Mouse (Mus musculus): ENCODE data around the gene Ptgds. TPM values are rescaled to one million over a fixed set of nuclear protein-coding genes. Genes with fewer than 3 reads are reported as not detected.

The Ptgds gene
- total RNA-seq (2023), result not detected

GRCm38 (mm10) chr2:25469969-25470368 lies at the start of gene Ptgds:
Gene Ptgds, minus strand, starts transcription at chr2:25470046.

GRCm38 (mm10) chr2:25501593-25502486 lies 32.0 kb upstream of the Ptgds start, which contains the start of gene C8g:
Gene C8g, minus strand, starts transcription at chr2:25501719.

GRCm38 (mm10) chr2:25500576-25501405 lies 30.9 kb upstream of the Ptgds start, which contains the start of gene Fbxw5:
Gene Fbxw5, plus strand, starts transcription at chr2:25500750.

DNA sequence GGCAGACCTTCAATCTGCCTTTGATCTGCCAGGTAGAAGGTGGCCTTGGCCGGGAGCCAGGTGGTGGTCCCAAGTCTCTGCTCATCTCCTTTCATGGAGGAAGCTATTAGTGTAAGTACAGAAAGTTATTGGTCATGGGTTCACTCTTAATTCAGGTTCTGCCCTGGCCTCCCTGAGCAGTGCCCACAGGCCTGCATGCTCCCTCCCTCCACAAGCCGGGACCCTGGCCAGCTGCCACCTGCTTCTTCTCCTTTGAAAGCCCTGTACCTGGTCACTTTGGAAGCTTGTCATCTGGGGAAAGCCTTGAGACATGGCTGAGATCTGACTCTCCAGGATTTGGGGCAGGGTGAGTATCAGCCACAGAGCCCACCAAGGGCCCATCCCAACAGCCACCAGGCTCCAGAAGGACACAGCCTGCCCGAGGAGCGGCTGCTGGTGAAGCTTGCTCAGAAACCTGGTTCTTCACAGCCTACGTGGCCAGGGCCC lies 23.7 kb upstream of the Ptgds start, which contains the start of gene Lcn12:
Gene Lcn12, minus strand, starts transcription at position 436 of the 486 bp plus-strand sequence.

DNA sequence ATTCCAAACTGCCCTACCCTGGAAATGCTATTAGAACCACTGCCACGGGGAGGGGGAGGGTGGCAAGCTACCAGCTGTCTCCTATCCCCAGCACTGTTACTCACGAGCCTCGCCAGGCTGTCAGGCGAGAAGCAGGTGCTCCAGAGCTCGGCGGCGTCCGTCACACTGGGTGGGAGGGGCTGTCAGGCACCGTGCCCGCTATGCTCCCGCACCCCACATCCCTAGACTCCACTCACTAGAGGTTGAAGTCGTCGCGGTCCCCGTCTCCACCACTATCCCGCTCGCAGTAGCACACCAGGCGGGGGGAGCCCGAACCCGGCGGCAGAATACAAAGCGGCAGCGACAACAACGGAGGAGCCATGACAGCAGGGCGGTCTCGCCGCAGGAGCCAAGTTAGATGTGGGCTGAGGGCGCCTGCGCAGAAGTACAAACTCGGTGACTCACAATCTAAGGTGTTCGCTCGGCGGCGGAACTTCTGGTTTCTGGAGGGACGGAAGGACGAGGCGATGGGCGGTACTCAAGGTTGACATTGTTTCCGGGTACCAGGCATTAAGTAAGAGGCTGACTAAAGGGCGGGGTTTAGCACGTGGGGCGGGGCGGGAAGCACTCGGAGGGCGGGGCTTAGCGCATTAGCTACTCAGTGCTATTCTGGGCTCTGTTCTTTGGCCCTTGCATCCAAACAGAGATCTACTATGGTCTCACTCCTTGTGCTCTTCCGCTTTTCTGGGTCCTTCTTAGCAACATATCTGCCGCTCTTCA lies 9.1 kb downstream of the Ptgds start, which contains the start of gene Paxx:
Gene Paxx, minus strand, starts transcription at position 544 of the 759 bp plus-strand sequence.

GRCm38 (mm10) chr2:25456205-25456953 lies 13.5 kb downstream of the Ptgds start, which contains the start of gene Clic3:
Gene Clic3, plus strand, starts transcription at chr2:25456838.

DNA sequence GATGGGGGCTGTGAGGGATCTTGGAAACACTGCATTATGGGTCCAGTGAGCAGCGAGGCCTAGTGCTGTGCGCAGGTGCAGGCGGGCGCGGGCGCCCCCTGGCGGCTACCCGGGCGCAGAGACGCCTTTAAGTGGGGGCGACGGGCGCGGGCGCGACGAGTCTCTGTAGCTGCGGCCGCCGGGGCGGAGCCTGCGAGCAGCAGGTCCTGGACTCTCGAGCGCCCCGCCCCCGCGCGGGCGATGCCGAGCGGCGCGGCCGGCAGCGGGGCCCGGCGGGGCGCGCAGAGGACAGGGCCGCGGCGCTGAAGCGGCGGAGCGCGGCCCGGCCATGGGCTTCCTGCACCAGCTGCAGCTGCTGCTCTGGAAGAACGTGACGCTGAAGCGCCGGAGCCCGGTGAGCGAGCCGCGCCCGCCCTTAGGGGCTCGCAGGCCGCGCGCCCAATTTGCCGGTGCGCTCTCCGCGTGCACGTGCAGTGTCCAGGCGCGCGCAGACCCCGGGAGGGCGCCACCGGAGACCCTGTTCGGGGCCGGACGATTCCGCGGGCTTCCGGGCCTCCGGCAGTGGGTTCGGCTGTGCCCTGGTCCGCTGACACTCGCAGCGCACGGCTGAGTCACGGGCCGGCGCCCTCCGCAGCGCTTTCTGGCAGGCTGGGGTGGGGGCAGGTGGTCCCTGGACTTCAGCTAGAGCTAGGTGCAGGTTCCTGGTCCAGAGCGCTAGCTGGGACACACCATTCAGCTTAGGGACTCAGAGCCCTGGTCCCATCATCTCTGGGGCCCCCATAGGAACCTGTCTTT lies 41.2 kb downstream of the Ptgds start, which contains the start of gene Abca2:
Gene Abca2, plus strand, starts transcription at position 262 of the 795 bp plus-strand sequence.

DNA sequence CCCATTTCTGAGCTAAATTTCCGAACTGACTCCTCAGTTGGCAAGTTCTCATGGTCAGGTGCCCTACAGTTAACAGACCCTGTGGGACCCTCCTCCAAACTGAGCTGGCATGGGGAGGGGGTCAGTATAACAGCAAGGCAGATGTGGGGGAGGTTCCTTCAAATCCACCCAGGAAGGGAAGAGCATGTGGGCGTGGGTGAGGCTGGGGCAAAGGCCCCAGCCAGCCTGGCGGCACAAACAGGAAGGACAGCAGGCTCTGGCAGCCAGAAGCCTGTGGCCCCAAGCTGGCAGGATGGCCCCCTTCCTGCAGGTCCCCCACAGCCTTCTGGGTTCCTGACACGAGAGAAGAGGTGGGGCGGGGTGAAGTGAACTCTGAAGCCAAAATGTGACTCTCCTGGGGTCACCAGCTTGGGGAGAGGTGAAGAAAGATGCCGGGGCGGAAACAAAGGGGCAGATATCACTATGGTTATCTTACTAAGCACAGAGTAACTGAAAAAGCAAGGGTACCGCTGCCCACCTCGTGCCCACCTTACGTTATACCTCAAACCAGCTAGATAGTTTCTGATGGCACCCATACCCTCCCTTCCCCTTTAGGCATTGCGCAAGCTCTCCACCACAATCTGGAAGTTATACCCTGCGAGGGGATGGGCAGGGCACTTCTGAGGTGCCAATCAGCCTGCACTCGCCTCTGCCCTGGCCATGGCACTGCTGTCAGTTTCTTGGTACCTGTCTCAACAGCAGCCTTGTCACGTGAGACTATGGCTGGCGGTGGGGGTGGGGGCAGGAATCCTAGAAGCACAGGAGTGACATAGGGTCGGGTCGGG lies 47.0 kb downstream of the Ptgds start, which contains the start of gene Fut7:
Gene Fut7, plus strand, starts transcription at position 681 of the 824 bp plus-strand sequence.

Other genes with a start within 250 kb of the Ptgds start
- 100 to 1,000 TPM; 295 to 367 TPM for gene Tubb4b, start 245.3 kb downstream of the Ptgds start, total RNA-seq (2023)
- not detected for gene Slc34a3, start 235.7 kb downstream of the Ptgds start, total RNA-seq (2023)
- not detected for gene Rnf224, start 233.3 kb downstream of the Ptgds start, total RNA-seq (2023)
- gene Rnf208, start 227.8 kb downstream of the Ptgds start, total RNA-seq (2023), result under 1 TPM in 1 of 2 experiments, not detected in 1; 0.55 TPM
- not detected for gene Cysrt1, start 227.6 kb downstream of the Ptgds start, total RNA-seq (2023)
- gene AL732309.1, start 223.2 kb downstream of the Ptgds start, total RNA-seq (2023), result 1 to 10 TPM; 1.2 to 3.4 TPM
- gene Tmem203, start 214.6 kb downstream of the Ptgds start, total RNA-seq (2023), result 10 to 100 TPM; 16.7 to 17.8 TPM
- gene Tprn, start 207.4 kb downstream of the Ptgds start, total RNA-seq (2023), result 10 to 100 TPM in 1 of 2 experiments, 1 to 10 TPM in 1; 9.3 to 13.0 TPM
- 10 to 100 TPM; 65.3 to 70.3 TPM for gene Ssna1, start 197.6 kb downstream of the Ptgds start, total RNA-seq (2023)
- gene Anapc2, start 197.6 kb downstream of the Ptgds start, total RNA-seq (2023), result 10 to 100 TPM; 67.8 to 79.9 TPM
- not detected for gene Tmem210, start 181.9 kb downstream of the Ptgds start, total RNA-seq (2023)
- gene Lrrc26, start 180.1 kb downstream of the Ptgds start, total RNA-seq (2023), result not detected
- gene Grin1, start 150.9 kb downstream of the Ptgds start, total RNA-seq (2023), result not detected
- 10 to 100 TPM; 35.1 to 42.7 TPM for gene Man1b1, start 137.7 kb downstream of the Ptgds start, total RNA-seq (2023)
- gene Dpp7, start 113.7 kb downstream of the Ptgds start, total RNA-seq (2023), result 10 to 100 TPM; 13.4 to 14.6 TPM
- 10 to 100 TPM; 24.1 to 29.2 TPM for gene Uap1l1, start 104.4 kb downstream of the Ptgds start, total RNA-seq (2023)
- 10 to 100 TPM in 1 of 2 experiments, 1 to 10 TPM in 1; 9.8 to 12.2 TPM for gene Sapcd2, start 97.7 kb downstream of the Ptgds start, total RNA-seq (2023)
- not detected for gene Entpd2, start 74.2 kb downstream of the Ptgds start, total RNA-seq (2023)
- 1 to 10 TPM in 1 of 2 experiments, not detected in 1; 1.0 TPM for gene Npdc1, start 70.7 kb downstream of the Ptgds start, total RNA-seq (2023)
- gene Fut7, start 46.8 kb downstream of the Ptgds start, total RNA-seq (2023), result 10 to 100 TPM; 20.7 to 24.1 TPM
- 10 to 100 TPM; 21.7 to 22.3 TPM for gene Abca2, start 41.3 kb downstream of the Ptgds start, total RNA-seq (2023)
- gene Clic3, start 13.2 kb downstream of the Ptgds start, total RNA-seq (2023), result not detected
- gene Paxx, start 9.0 kb downstream of the Ptgds start, total RNA-seq (2023), result 10 to 100 TPM; 47.2 to 49.2 TPM
- not detected for gene Lcn12, start 23.9 kb upstream of the Ptgds start, total RNA-seq (2023)
- 10 to 100 TPM; 25.2 to 34.4 TPM for gene Fbxw5, start 30.7 kb upstream of the Ptgds start, total RNA-seq (2023)
- under 1 TPM in 1 of 2 experiments, not detected in 1; 0.95 TPM for gene C8g, start 31.7 kb upstream of the Ptgds start, total RNA-seq (2023)
- gene Traf2, start 76.9 kb upstream of the Ptgds start, total RNA-seq (2023), result 10 to 100 TPM; 21.7 to 24.5 TPM
- 100 to 1,000 TPM in 1 of 2 experiments, 10 to 100 TPM in 1; 97.5 to 101 TPM for gene Edf1, start 87.8 kb upstream of the Ptgds start, total RNA-seq (2023)
- gene Mamdc4, start 104.8 kb upstream of the Ptgds start, total RNA-seq (2023), result under 1 TPM; 0.51 to 0.99 TPM
- gene Phpt1, start 105.2 kb upstream of the Ptgds start, total RNA-seq (2023), result 1 to 10 TPM; 8.1 to 8.8 TPM
- not detected for gene Ajm1, start 111.7 kb upstream of the Ptgds start, total RNA-seq (2023)
- 10 to 100 TPM; 34.0 to 41.8 TPM for gene Rabl6, start 138.5 kb upstream of the Ptgds start, total RNA-seq (2023)
- not detected for gene Ccdc183, start 147.6 kb upstream of the Ptgds start, total RNA-seq (2023)
- 1 to 10 TPM; 5.3 to 5.9 TPM for gene Tmem141, start 152.0 kb upstream of the Ptgds start, total RNA-seq (2023)
- 1 to 10 TPM in 1 of 2 experiments, under 1 TPM in 1; 0.79 to 1.7 TPM for gene Fcna, start 158.0 kb upstream of the Ptgds start, total RNA-seq (2023)
- not detected for gene Lcn8, start 183.1 kb upstream of the Ptgds start, total RNA-seq (2023)
- not detected for gene Lcn5, start 187.9 kb upstream of the Ptgds start, total RNA-seq (2023)
- gene Lcn6, start 206.7 kb upstream of the Ptgds start, total RNA-seq (2023), result not detected
- not detected for gene Lcn10, start 212.7 kb upstream of the Ptgds start, total RNA-seq (2023)
- gene Obp2a, start 230.0 kb upstream of the Ptgds start, total RNA-seq (2023), result not detected
- 1 to 10 TPM; 3.2 to 6.8 TPM for gene Bmyc, start 236.7 kb upstream of the Ptgds start, total RNA-seq (2023)